Mouse (Mus musculus) urinary bladder, adult 2 months (tissue): ENCODE measurements around the gene Nrg3. TPM values are rescaled to one million over a fixed set of nuclear protein-coding genes. Genes with fewer than 3 reads are reported as not detected.
"Not testable (repeated sequence)": the region's sequence is repeated elsewhere in the genome, so short reads cannot be mapped to it uniquely, and the experiment has no call there.

Source experiments
- DNase-seq: peaks from one replicate; pipeline ENCODE4 v3.0.0; 2022; ENCODE audit warnings: low spot score
- polyA plus RNA-seq: library from polyadenylated mRNA; depleted of rRNA; stranded (reverse); fragments of >200 nt; gene quantifications from 2 replicates; pipeline ENCODE4 v1.2.3, GENCODE M21; 2012

The Nrg3 gene
- polyA plus RNA-seq, 1 experiment = not detected

- DNase-seq = no peak
These were observed 843.2 kb downstream of the Nrg3 start for GRCm38 (mm10) chr14:38629671-38630070.

- DNase-seq = no peak
These were observed 843.8 kb downstream of the Nrg3 start for GRCm38 (mm10) chr14:38628862-38629619.

- DNase-seq = no peak
These were observed 855.9 kb downstream of the Nrg3 start for GRCm38 (mm10) chr14:38616969-38617368.

- no peak for DNase-seq
These were observed 875.2 kb downstream of the Nrg3 start for GRCm38 (mm10) chr14:38597735-38598134.

GRCm38 (mm10) chr14:38594297-38594696 is 878.6 kb downstream of the Nrg3 start:
- DNase-seq = no peak

- DNase-seq = no peak
These were observed 896.1 kb downstream of the Nrg3 start for GRCm38 (mm10) chr14:38576796-38577195.

GRCm38 (mm10) chr14:38568184-38568583 is 904.7 kb downstream of the Nrg3 start:
- no peak for DNase-seq

- DNase-seq = no peak
These were observed 906.7 kb downstream of the Nrg3 start for GRCm38 (mm10) chr14:38566182-38566581.

- no peak for DNase-seq
These were observed 918.3 kb downstream of the Nrg3 start for GRCm38 (mm10) chr14:38554636-38555035.

GRCm38 (mm10) chr14:38547257-38547656 is 925.6 kb downstream of the Nrg3 start:
- DNase-seq = no peak

- DNase-seq = no peak
These were observed 937.7 kb downstream of the Nrg3 start for GRCm38 (mm10) chr14:38535181-38535580.

- DNase-seq = no peak
These were observed 939.4 kb downstream of the Nrg3 start for GRCm38 (mm10) chr14:38533495-38533894.

- DNase-seq = no peak
These were observed 956.7 kb downstream of the Nrg3 start for GRCm38 (mm10) chr14:38516232-38516631.

- no peak for DNase-seq
These were observed 963.9 kb downstream of the Nrg3 start for GRCm38 (mm10) chr14:38509016-38509415.

GRCm38 (mm10) chr14:38494970-38495369 is 977.9 kb downstream of the Nrg3 start:
- no peak for DNase-seq

GRCm38 (mm10) chr14:38447086-38447485 is 1025.8 kb downstream of the Nrg3 start:
- no peak for DNase-seq

GRCm38 (mm10) chr14:38444788-38445187 is 1028.1 kb downstream of the Nrg3 start:
- DNase-seq = no peak

GRCm38 (mm10) chr14:38433793-38434589 is 1038.9 kb downstream of the Nrg3 start:
- no peak for DNase-seq

- DNase-seq = no peak
These were observed 1098.2 kb downstream of the Nrg3 start for GRCm38 (mm10) chr14:38374660-38375059.

- no peak for DNase-seq
These were observed 1131.9 kb downstream of the Nrg3 start for GRCm38 (mm10) chr14:38340967-38341366.

GRCm38 (mm10) chr14:38322841-38323240 is 1150.0 kb downstream of the Nrg3 start:
- not testable (repeated sequence) for DNase-seq

- DNase-seq = no peak
These were observed 1152.1 kb downstream of the Nrg3 start for GRCm38 (mm10) chr14:38320619-38321340.
